Mouse (Mus musculus): Measurements from ENCODE around the gene Adh7. TPM values are rescaled to one million over a fixed set of nuclear protein-coding genes. Genes with fewer than 3 reads are reported as not detected.
A peak's percentile ranks its signal among the peaks of the same experiment; 100 is the strongest.

The Adh7 gene
- total RNA-seq (2022), result under 1 TPM in 3 of 4 experiments, not detected in 1; 0.13 to 0.27 (median 0.21) TPM

DNA sequence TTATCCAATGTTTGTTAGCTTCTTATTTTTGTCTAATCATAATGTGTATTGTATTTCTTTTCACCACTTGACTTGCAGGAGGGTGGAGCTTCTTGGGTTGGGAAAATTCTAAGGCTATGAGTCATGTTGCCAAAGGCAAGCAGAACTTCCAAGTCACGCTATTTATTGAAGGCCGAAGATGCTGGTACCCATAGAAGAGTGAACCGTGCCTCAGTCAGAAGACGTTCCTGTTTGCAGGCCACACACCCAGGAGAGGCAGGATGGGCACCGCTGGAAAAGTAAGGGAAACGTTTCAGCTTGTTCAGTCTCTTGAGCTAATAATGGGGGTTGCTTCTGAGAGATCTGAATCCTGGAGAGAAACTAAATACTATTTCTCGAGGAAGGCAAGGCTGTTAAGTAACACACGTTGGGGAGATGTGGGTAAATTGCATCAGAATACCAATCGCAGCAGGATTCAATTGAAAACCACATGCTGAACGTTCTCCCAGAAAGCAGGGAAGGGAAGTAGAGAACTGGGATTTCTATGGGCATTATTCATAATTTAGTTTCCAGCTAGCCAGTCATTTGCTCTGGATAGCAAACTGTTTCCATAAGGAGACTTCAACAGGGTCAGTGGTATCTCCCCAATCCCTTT, at the start of gene Adh7:
TSS of gene Adh7 (plus strand) at position 130 of the 634 bp plus-strand sequence.
- DNase-seq (ENCODE audit: low spot score in 2 of 2), result no peak

DNA sequence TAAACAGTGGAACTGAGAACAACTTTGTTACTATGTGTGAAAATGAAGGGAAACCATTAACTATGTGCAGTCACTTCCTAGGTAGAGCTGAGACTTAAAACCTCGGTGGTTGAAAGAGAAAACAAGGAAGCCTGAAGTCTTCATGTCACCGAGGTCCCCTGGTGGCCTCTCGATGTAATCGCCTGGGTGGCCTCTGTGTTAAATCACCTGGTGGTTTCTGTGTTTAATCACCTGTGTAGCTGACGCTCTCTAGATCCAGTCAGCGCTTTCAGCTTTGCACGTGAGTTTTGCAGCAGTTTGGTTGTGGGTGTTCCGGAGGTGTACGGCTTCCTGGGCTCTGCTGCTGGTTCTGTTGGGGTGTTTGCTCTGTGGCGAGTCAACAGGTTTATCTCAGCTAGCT, 44.3 kb upstream of the Adh7 start:
- no peak for DNase-seq (ENCODE audit: low spot score in 2 of 2)

DNA sequence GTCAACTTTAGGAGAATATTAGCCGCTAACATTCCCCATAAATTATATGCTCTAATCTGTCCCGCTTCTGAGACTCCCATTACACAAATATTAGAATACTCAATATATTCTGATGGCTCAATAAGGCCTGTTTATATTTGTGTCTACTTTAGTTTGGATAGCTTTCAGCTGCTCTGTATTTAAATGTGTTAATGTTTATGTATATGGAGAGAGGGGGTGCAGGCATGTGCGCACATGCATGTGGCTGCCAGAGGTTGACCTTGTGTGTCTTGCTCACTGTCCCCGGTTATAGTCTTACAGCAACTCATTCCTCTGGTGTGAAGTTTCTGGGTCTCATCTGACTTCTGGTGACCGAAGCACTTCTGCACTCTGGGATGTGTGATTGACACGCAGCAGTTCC, 42.0 kb upstream of the Adh7 start:
- no peak for DNase-seq (ENCODE audit: low spot score in 2 of 2)

DNA sequence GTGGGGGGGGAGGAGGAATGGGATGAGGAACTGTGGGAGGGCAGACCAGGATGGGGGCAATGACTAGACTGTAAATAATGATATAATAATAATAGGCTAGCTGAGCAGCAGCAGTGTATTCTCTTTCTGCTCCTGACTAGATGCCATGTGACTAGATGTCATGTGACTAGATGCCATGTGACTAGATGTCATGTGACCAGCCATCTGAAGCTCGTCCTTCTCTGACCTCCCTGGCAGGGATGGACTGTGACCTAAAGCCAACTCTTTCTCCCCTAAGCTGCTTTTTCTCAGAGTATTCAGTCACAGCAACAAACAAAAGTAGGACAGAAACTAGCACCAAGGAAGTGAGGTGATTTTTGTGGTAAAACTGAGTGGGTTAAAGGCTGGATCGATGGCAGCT, 35.5 kb upstream of the Adh7 start:
- DNase-seq (ENCODE audit: low spot score in 2 of 2), result no peak

DNA sequence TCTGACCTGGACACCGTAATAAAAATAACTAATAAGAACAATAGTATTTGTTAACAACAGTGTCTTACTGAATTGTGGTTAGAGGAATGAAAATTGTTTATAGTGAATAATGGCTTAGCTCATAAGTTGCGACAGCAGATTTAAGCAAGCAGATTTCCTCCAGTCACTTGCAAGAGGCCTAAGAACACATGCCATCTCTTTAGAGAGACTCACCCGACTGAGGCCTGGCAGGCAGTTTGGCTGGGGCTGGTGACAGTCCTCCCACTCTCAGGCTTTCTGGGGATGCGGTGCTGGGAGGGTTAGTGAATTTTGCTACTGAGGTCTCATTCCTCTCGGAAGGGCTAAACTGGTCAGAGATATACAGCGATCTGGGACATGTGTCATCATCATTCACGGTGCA, 34.2 kb upstream of the Adh7 start:
- no peak for DNase-seq (ENCODE audit: low spot score in 2 of 2)

DNA sequence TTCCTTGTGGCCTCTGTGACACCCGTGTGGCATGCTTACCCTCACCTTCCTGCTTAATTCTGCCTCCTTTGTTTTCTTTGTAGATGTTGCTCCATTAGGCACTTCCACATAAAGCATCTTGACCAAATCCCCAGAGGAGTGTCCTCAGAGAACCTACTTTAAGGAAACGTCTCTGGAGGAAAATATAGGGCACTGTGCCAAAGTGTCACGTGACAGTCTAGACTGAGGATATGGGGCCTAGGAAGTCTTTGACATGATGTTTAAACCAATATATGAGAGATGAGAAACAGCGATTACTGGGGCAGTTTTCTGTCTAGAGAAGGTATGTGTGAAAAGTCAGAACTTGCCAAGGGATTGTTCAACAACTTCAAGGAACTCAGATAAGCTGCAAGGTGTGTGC, 32.3 kb upstream of the Adh7 start:
- DNase-seq (ENCODE audit: low spot score in 2 of 2), result no peak

DNA sequence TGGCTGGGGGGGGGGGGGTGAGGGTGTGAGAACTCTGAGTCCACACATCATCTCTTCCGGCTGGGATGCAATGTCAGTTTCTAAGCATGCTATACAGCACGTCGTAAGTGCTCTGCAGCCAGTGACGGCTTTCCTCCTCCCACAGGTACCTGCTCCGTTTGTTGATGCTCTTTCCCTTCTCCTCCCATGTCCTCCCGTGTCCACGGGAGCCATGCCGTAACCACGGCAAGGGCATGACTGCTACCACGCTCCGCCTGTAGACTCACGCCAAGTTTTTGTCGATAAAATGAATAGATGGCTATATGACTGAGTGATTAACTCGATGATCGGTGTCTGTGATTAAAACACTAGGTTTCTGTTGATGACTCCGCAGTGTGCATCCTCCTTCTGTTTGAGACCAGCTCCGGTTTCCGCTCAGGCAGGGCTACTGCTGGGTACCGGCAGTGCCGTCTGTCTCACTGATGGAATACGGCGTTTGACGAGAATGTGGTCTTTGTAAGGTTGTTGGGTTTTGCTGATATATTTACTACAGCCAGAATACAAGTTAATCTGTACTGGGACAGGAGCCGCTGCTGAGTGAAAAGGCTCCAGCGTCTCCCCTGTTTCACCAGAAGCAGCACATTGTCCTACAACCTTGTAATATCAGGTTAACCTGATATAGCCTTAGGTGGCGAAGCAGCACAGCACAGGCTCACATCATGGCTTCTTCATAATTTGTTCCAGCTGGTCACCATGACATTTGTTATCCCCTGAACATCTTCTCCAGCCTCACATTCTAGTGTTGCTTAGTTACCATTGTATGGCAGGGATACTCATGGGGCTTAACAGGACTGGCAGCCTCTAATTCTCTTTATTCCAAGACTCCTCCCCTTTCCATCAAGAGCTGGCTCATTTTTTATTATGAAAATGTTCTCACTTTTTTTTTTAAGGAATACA, 31.3 kb upstream of the Adh7 start:
- no peak for DNase-seq (ENCODE audit: low spot score in 2 of 2)

DNA sequence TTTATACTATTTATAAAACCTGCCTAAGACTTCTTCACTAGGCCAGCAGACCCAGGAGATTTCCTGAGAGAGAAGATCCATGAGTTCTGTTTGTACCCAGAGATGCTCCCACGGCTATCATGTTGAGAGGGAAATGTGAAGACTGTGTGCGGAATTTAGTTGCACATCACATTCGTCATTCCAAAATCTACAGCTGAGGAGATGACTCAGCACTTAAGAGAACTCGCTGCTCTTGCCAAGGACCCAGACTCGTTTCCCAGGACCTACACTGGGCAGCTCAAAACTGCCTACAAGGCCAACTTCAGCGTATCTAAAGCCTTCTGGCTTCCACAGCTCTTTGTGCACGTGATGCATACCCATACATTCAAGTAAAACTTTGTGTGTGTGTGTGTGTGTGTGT, 25.3 kb upstream of the Adh7 start:
- DNase-seq (ENCODE audit: low spot score in 2 of 2), result no peak

DNA sequence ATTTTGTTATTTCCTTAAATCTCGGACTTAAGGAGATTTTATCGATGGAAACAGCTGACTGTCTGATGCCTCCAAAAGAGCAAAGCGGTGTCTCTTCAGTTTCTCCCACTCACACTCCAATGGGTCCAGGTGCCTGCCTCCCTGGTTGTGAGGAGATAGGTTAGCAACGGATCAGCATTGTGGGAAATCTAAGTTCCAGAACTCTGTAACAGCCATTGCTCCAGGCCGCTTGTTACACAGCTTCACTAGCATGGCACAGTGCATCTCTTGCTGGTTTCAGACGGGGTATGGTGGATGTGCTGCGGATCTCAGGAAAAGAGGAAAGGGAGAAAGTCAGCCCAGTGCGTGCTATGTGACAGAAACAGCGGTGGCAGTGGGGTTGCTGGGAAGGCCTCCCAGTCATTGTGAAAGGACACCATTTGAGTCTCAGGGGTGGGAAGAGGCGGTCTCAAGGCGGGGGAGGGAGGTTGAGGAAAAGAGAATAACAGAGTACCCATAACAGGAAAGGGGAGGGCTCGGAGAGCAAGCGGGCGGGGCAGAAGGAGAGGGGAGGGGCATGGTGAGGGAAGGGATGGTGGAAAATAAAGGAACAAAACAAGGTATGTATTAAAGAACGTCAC, 23.8 kb upstream of the Adh7 start, which contains the start of gene 4930579F01Rik:
TSS of gene 4930579F01Rik (minus strand) at position 143 of the 620 bp plus-strand sequence.
- no peak for DNase-seq (ENCODE audit: low spot score in 2 of 2)

DNA sequence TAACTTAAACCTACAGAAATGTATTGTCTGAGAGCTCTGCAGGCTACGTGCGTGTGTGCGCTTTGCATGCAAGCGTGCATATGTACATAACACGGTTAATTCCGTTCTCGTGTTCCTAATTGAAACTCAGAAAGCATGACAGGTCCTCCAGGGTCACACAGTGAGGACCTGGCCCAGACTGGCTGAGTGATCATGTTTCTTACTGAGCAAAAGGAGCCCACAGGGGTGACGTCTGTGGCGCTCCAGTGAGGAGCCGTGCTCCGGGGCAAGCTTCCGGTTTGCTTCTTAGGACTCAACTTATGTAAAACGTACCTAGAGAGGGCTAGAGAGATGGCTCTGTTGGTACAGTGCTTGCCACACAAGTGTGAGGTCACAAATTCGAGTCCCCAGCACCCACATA, 20.5 kb upstream of the Adh7 start:
- DNase-seq (ENCODE audit: low spot score in 2 of 2), result no peak

DNA sequence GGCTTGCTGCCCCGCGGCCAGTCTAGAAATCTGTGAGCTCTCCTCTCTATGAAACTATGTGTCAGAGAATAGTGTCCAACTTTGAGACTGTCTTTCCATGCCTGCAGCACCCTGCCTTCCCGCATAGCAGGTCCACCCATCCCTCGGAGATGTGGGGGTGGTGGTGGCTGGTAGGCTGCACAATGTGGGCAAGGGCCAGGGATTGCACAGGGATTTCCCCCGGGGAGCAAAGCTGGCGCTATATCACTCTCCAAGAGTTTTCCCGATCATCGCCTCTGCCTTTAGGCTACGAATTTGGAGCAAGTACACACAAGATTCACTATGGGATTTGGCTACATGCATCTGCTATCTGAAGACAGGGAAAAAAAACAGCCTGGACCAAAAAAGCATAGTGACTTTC, 20.0 kb upstream of the Adh7 start:
- no peak for DNase-seq (ENCODE audit: low spot score in 2 of 2)

DNA sequence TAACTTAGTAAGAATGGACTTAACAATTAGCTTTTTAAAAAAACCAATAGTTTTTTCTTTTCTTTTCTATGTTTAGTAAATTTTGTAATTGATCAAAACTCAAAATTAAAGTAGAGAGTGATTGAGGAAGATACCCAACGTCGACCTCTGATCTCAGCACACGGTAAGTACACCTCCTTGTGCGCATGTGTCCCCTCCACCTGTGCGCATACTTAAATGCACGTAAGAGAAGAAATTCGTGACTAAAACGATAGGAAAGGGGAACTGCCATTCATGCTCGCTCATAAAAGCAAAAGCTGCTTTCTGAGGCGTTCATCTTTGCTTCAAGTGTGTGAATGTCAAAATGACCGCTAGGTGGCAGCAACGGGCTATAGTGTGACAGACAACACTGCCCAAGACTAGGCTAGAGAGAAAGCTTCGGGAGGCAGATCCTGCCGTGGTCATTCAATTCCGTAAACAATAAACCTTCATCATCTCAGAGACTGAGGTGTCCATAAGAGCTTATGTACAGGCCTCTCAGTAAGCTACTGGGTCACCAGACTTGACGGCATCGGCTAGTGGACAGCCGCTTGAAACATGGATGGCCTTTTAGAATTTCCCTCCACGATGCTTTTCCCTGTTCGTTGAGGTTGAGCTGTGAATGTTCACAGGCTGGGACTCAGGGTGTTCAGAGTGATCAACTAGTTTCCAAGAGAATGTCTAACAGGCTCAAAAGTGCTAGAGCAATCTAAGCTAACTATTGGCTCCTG, 19.4 kb upstream of the Adh7 start:
- peak; percentile 75 to 93 for DNase-seq (ENCODE audit: low spot score in 2 of 2)

DNA sequence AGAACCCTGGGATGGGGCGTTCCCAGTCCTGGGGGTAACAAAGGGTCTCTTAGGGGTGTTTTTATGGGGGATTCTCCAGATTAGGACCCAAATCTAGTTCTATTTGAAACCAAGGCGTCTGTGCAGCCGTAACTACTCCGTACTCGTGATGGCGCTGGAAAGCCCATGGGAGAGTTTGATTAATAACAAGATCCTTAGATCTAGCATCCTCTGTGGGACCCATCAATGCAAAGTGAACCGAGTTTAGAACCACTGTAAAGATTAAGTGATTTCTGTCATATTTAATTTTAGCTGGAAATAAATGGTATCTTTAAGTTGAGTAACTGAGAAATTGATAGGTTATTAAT, 18.9 kb upstream of the Adh7 start:
- no peak for DNase-seq (ENCODE audit: low spot score in 2 of 2)

DNA sequence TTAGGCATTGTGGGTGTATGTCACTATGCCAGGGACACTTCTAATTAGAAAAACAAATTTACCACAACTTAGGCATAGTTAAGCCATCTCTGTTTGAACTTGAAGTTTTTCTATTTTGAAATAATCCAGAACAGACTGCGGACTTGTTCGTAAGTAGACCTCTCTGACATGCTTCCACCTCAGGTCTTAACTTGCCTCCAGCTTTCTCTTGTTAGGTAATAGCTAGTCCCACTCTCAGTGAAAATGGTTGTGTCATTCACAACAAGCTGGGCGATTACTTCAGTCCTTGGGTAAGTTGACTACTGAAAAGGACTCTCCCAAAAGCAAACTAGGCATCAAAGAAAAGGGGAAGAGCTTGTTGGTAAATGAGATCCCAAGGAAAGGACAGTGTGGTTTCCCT, 8.7 kb upstream of the Adh7 start:
- no peak for DNase-seq (ENCODE audit: low spot score in 2 of 2)

DNA sequence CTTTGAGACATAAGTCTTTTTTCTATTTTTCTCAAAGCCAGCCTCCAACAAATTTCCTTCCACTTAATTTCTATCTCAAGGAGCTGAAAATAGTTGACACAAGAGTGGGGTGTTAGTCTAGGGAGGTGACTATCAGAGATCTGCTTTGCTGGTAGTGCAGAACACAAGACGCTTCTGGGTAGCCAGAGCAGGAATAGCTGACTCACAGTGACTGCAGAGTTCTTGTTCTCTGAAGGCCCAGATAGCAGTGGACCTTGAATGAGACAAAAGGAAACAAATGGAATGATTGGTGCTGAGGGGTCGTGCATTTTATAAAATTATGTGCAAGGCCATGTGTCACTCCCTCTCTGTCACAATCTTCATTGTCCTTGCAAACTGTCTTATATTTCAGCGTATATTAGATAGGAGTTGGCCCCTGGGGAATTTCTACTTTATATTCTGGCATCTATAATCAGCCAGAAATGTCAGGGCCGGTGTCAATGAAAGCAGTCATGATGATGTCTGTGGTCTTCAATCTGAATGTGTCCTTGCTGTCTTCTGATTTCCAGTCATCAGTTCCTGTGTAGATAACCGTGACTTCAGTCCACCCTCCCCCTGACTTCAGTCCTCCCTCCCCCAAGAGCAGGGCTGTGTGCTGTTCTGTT, 7.0 kb upstream of the Adh7 start:
- DNase-seq (ENCODE audit: low spot score in 2 of 2), result no peak

DNA sequence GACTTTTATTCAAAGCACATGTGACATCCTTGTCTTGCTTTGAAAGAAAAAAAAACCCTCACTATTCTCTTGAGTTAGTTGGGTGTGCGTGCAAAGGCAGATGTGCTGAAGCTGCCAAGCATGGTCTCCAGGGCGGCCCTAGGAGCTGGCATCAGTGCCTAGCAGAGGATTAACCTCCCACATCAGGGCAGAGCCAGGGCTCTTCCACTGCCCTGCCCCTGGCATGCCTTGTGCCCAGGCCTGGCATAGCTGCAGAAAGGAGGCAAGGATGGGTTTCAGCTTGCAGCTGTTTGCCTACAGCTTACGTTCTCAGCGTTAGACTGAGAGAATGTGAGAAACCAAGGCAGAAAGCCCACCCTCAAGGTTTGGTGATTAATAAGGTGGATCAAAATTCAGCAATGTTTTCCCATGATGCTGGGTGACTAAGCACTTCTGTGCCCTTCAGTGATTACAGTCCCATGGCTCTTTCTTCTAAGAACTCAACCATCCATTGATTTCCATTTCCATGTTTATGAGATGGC, 5.1 kb upstream of the Adh7 start:
- DNase-seq (ENCODE audit: low spot score in 2 of 2), result no peak

DNA sequence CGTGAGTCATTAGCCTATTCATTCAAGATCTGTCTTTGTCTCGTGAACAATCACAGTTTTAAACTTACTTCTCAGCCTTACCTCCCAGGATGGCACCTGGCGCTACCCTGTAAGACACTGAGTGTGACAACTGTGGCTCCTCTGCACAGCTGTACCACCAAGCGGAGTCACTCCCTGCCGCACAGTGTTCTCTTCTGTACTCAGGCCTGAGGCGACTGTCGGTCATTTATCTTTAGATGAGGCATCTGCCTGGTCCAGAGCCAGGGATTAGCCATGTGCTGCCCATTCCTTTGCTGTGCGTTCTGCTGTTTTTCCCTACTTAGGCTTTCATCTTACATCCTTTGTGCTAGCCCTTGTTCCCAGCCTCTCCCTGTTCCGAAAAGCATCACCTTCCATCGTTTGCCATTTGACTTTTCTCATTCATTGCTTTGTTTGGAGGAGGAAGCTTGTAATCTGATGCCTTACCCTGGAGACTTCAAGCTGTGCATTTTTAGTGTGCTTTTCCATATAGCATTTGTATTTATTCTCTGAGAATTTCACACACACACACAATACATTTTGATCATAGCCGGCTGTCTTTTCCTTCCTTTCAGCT, 2.1 kb upstream of the Adh7 start:
- no peak for DNase-seq (ENCODE audit: low spot score in 2 of 2)

DNA sequence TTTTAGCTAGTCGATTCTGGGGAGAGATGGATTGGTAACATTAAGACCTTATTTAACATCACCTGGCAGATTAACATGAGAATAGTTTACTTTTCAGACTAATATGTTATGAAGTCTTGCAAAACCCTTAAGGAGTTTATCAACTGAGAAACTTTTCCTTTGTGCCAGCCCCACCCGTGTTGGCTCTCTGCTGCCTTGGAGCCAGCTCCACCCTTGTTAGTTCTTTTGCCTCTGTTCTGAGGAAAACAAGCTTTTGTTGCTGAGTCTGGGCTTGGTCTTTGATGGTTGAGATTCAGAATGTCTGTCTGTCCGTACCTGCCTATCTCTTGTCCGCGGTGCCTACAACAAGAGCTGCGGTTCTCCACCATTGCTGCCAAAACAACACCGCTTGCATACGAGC, 1.5 kb upstream of the Adh7 start:
- no peak for DNase-seq (ENCODE audit: low spot score in 2 of 2)

DNA sequence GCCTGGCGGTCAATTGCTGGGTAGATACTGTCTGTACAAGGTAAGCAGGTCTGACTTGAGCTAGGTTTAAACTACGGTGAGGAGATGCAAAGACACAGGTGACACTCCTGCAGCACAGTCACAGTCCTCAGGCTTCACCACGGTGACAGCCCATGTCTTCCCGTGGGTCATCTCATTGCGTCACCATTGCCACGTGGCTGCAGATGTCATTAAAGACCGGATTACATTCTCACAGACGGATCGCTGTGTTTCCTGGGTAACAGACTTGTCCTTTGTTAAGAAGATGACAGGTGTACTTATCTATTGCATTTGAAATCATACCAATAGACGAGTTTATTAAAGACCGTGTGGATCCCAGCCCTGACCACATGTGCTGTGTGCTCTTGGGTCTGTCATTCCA, 3.6 kb downstream of the Adh7 start:
- no peak for DNase-seq (ENCODE audit: low spot score in 2 of 2)

DNA sequence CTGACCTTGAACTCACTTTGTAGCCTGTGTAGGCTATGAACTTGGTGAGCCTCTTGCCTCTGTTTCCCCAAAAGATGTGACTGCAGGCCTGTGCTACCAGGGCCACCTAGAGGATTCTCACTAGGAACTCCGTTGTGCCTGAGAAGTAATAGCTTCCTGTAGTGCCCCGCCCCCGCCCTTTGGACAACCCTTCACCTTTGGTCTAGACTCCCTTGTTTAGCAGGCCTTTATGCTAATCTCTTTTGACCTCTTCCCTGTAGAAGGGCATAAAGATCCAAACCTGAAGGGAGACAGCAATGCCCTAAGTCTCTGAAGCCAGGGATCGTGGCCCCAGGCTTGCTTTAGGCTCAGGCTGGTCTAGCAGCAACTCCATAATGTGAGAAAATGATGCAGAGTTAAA, 5.0 kb downstream of the Adh7 start:
- no peak for DNase-seq (ENCODE audit: low spot score in 2 of 2)

DNA sequence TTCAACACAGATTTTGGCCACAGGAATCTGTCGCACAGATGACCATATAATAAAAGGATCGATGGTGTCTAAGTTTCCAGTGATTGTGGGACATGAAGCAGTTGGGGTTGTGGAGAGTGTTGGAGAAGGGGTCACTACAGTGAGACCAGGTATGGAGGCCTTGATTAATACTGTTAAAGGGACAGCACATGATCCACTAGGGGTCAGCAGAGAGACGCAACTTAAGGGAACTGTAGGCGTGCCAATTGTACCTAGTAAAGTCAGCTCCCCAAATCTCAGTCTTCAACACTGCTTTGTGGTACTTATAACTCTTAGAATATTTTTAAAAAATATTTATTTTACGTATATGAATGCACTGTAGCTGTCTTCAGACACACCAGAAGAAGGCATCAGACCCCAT, 5.4 kb downstream of the Adh7 start:
- peak; percentile 19 to 38 for DNase-seq (ENCODE audit: low spot score in 2 of 2)

Measured in layer of hippocampus, adult 8-10 months (tissue).